Mouse (Mus musculus): ENCODE measurements around the gene Retnla.

Gene Retnla

GRCm38 (mm10) chr16:48871754-48872153, 29.4 kb downstream of the Retnla start:
- POLR2A ChIA-PET: no interaction called here
- CTCF ChIA-PET: no interaction called here

GRCm38 (mm10) chr16:48872321-48872720, 30.0 kb downstream of the Retnla start, which contains the start of gene Retnlg:
Gene Retnlg (plus strand): TSS chr16:48872621.
- POLR2A ChIA-PET: interaction anchor here in 1 of 4 experiments (0.5 kb wide), 1 partner anchor 597 kb away, joined by 4 read pairs; no protein-coding TSS in a partner anchor
- CTCF ChIA-PET: no interaction called here

- CTCF ChIA-PET: no interaction called here
- POLR2A ChIA-PET: no interaction called here
Observed at GRCm38 (mm10) chr16:48890733-48891132, 48.4 kb downstream of the Retnla start.
